Mouse (Mus musculus) CD4-positive, CD25-positive, alpha-beta regulatory T cell, adult 4 months (primary cell): ENCODE measurements at regions not wholly inside any gene's neighbourhood (a gene's known extent, or its start where the extent isn't known, plus 50 kb on each side); places are given as distances from the start of the nearest gene placed in this dataset.

ENCODE experiments used
- ATAC-seq: one replicate; pipeline ENCODE4 v1.8.0; 2017

DNA sequence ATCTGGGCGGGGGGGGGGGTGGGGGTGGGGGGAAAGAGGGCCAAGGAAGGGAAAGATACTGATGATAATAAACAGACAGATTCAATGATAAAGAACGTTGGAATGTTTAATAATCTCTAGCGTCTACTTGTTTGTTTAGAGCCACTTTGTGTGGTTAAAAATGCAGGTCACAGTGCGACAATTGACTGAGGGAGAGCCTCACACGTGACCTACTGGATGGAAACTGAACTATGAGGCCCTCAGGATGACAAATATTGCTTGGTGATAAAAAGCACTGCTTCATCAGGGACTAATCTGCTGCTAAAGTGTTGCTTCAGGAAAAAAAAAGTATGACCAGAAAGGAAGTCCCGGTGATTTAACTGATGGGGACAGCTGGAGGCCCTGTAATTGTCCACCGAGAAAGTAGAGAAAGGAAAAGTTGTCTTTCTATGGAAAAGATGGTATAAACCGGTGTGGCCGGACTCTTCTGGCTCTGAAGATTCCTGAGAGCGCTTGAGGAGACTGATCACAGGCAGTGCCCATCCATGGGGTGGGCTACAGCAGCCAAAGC lies 269.3 kb downstream of the Foxo1 start:
- no peak for ATAC-seq

DNA sequence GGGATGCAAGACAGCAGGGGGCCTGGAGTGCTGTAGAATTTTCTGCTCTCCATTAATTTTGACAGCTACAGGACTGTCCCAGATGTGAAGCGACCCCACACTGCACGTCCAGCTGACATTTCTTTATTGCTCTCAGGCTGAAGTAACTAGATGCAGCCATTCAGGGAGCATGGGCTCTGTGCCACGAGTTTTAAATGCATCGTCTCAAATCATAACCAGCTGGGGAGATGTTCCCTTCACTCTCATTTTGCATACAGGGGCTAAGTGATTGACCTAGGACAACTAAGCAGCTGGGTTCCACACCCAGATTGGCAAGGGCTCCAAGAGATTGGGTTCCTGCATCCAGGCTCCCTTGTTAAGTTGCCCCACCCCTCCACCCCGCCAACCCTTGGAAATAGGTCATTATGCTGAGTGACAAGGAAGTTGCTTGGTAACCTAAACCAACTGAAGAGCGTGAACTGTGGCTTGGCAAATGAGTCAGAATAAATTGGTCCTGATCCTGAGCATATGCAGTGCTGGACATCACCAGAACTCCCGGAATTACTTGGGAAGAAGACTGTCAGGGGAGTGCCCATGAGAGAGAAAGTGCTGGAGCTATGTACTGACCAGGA lies 267.4 kb downstream of the Foxo1 start:
- ATAC-seq, result no peak

DNA sequence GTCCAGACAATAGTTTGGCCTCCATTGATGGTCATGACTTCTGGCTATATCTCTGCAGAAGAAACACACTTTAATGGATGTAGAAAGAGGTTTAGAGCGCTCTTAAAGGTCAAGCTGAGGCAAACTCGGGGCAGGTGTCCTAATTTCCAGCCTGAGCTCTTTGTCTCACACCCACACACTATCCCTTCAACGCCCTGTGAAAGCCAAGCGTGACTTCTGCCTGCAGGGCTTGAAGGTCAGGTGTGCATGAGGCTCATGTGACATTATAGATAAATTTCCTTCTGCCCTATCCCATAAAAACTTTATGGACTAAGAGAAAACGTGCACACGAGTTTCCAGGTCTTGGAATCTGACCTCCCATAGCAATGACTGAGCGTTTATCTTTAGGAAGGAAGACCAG lies 266.0 kb downstream of the Foxo1 start:
- no peak for ATAC-seq

DNA sequence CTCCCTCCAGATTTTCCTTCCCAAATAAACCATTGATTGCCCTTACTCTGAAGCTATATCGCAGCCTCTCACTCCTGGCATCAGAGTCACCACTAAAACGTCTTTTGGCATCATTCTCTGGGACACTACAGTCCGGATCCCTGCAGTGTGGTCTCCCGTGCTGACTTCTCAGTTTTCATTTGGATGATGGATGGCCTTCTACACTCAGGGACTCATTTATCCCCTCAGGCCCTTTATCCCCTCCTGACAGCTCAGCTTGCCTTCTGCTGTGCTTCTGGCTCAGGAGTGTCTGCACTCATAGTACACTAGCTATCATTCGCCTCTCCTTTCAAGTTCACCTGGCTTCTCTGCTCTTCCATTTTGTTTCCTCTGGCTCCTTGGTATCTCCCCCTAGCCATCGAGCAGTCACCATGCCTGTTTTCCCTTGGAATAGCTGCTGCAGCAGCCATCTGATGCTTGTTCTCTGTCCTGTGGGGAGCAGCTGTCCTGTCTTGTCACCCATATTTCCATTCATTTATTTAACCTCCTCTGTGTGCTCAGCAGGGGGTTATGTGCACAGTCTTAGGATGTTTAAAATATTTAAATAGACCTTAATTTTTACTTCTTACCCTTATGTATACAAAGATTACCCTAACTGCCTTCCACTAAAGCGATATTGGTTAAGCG lies 263.7 kb downstream of the Foxo1 start:
- ATAC-seq, result no peak

DNA sequence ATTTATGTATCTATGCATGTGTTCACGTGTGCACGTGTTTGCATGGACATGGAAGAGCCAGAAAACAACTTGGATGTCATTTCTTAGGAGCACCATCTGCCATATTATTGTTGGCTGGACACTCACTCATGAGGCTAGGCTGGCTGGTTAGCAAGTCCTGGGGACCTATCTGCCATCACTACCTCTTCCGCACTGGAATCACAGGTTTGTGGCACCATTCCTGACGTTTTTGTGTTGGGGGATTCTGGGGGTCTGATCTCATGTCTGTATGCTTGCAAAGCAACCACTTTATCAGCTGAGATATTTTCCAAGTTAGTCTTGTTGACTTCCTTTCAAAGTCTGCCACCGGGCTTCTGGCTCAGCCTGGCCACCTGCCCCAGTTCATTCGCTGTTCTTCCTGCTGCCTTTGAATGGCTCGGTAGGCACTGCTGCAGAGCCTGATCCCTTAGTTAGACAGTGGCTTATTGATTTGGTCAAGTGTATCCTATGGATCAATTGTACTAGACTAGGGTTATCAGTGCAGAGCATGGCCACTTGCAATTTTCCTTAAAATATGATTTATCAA lies 262.4 kb downstream of the Foxo1 start:
- no peak for ATAC-seq

DNA sequence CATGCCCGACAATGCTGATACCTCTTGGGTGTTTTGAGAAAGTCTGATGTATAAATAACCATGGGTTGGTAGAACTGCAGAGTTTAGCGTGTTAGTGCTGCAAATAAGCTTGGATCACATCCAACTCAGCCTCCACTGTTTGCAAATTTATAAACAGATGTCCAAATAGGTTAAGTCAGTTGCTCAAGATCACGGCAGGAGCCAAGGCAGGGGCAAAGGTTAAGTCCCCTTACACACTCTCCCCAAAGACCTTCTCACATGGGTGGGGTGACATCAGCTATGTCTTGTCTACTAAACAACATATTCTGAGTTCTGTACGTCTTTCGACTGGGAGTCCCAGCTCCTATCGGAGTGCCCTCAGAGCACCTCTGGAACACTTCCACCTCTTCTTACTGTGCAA lies 261.0 kb downstream of the Foxo1 start:
- ATAC-seq, result no peak

DNA sequence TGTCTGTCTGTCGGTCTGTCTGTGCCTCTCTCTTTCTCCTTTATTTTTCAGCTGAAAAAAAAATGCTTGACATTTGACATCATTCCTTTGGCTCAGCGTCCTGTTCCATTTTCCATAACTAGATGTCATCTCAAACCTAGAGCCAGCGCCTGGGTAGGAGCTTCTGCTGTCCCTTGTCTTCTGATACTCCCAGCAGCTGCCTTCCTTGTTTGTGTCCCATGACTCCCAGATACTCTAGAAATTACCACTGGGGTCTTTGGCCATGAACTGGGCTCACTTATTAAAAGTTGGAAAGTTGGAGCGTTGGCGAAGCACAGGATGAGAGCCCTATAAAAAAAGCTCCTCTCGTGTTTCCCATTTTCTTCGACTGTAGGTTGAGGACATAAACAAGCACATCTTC lies 260.4 kb downstream of the Foxo1 start:
- ATAC-seq, result no peak

DNA sequence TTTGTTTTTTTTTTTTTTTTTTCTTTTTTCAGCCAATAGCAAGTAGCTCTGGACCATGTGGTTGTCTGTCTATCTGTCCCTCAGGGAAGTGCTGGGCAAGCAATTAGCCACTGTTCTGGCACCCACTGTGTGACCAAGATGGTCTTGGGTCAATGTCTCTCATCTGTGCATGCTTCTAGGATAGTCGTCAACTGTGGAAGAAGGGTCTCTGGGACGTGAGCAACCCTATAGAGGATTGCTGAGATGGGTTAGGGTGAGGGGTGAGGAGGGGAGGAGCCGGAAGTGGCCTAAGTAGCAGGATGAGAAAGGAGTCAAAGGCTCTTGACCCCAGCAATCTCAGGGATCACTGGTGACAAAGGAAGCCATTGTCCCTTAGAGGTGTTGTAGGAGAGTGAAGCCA lies 259.6 kb downstream of the Foxo1 start:
- ATAC-seq, result no peak

DNA sequence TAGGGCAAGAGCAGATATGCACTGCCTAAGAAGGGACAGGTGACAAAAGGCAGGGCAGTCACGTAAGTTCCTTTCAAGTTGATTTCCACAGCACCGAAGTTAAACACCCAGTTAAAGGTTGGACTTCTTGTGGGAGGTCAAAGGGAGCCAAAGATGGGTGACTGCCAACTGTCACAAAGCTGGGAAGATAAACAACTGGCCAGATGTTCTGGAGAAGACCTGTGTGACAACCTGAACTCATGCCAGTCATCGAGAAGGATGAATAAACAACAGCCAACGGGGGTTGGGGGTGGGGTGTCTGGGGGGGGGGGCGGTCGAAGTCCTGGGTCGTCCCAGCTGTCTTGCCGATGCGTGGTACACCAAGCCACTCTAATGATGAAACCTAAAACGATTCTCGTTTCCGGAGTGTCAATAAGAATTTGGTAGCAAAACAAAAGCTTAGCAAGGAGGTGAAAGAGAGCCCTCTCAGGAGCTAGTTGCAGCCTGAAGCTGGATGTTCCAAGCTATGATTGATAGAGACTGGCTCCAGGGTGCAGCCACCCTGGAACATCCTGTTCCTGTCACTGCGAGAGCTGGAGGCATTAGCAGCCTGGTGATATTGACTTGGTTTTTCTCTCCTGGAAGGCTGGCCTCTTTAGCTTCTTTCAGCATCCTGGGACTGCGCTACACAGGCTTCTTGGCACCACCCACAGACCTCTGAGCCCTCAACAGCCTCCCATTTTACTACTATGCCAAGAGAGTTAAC lies 259.0 kb downstream of the Foxo1 start:
- ATAC-seq, result no peak

DNA sequence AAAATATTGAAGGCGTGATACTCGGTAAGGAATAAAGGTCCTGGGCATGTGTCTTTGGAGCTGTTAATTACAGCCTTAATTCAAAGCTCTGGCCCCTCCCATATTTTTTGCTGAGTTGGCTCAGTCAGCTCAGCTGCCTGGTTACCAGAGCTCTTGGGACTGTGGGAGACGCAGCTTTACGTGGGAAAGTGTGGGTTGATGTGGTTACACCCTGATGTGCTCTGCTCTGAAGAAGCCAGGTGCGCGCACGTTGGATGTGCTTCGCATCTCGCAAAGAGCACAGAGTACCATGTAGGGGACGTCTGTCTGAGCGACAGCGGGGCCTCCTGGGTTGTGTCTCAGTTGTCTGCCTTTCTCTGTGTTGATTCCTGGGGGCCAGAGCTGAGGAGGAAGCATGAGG lies 254.8 kb downstream of the Foxo1 start:
- peak; percentile 74 for ATAC-seq

DNA sequence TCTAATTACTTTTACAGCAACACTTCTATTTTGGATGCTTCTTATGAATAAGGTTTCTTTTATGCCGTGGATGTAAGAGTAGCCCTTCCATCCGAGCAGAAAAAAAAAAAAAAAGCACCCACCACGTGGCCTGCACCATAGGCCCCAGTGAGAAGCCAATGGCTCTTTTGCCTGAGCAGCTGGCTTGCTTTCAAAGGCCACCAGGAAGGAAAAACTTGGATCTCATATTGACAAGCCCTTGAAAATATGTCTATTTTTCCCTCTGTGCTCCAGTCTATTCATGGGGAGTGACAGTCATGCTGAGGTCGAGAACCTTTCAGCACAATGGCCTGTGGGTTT lies 252.4 kb downstream of the Foxo1 start:
- no peak for ATAC-seq

DNA sequence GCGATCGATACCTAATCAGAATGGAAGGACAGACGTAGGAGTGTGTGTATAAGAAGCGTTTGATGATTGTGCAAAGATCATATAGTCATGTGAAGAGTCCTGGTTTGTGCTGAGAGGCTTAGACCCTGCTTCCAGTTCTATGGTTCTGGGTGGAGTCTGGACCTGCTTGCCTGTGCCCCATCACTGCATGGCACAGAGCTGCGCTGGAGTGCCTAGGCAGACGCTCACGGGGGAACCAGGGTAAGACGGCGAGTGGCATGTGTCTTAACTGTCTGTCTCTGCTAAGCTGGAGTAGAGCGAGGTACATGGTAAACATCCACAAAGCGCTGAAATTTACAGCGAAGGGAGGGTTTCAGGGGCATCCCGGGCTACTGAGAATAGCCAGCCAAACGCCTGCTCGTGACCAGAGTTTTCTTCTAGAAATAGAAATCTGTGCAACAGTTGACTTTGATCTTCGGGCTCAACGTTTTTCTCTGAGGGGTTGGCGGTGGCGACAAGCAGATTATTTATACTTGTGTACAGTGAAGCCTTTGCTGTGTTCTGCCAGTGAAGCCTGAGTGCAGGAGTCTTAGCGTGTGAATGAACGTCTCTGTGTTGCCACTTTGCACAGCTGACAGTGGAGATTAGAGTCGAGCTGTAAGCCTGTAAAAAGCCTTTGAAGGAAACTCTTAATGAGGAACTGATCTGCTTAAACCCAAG lies 251.9 kb downstream of the Foxo1 start:
- ATAC-seq, result no peak

DNA sequence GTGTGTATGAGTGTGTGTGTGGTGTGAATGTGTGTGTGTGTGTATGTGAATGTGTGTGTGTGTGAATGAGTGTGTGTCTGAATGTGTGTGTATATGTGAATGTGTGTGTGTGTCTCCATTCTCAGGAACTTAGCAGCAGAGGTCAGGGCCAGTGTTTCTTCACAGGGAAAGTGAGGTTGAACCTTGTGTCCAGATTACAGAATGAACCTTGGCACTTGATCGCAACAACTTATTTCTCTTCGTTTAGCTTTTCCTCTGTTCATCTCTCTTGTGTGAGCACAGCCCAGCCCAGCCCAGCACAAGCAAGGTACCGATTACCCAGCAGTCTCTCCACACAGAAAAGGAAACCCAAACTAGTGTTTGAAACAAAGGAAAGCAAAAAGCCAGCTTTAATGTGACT lies 249.7 kb downstream of the Foxo1 start:
- no peak for ATAC-seq

DNA sequence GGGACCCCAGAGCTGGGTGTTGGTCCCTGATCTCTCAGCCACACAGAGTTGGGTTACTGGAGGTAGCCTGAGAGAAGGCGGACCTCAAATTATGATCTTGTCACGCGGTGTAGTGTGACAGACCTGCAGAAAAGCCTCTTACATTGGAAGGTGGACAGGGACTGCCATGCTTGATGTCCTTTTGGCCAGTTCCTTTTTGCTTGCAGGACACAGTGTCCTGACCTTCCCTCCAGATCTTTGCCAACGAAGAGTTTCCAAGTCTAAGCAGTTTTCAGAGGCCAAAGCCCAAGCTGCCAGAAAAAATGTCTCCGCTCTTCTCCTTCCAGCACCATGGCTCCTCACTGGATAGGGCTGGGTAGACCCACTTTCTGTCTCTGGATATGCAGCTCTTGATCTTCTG lies 248.6 kb downstream of the Foxo1 start:
- ATAC-seq, result no peak

DNA sequence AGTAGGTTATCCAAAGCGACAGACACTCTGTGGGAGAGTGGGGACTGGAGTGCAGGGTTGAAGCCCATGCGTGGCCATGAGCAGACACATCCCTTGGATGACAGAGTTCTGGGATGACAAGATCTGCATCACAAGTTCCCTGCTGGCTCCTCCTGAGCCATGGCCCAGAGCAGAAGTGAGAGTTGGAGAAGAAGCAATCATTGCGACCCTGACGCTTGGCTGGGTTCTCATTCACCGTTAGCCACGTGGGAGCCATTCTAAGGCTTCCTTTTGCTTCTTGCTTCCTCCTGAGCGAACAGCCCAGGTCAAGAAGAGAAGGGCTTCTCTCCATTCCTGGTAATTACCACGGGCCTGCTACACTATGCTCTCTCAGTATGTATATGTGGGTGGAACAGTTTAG lies 244.6 kb downstream of the Foxo1 start:
- no peak for ATAC-seq

DNA sequence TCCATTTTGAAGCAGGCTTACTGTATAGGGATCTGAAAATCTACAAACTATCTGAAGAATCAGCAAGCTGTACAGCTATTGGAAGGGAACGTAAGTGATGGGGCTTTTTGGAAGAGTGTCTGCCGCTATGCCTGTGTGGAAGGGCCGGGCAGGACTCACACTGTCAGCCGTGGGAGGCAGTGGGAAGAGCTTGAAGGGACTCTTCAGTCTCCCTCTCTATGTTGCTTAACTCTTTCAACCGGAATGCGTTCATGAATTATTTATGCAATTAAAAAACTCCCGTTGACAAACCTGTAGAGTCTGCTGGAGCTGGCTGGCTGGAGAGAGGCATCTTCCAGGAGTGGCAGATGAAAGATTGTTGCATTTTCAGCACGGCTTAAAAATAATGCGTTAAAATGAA lies 243.4 kb downstream of the Foxo1 start:
- ATAC-seq, result no peak

DNA sequence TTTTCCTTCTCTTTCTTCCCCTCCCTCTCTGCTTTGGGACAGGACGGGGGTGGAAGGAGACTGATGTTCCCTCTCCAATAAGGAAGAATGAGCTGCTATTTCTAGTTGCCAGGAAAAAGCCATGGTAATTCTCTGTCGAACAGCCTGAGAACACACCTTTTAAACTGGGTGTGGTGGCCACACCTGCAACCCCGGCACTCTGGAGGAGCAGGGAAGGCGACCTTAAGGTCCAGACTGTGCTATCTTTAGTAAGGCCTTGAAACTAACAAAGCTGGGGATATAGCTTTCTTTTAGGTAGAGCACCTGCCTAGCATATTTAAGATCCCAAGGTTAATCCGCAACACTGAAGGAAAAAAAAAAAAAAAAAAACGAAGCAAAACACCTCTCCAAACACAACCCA lies 242.7 kb downstream of the Foxo1 start:
- ATAC-seq, result no peak

DNA sequence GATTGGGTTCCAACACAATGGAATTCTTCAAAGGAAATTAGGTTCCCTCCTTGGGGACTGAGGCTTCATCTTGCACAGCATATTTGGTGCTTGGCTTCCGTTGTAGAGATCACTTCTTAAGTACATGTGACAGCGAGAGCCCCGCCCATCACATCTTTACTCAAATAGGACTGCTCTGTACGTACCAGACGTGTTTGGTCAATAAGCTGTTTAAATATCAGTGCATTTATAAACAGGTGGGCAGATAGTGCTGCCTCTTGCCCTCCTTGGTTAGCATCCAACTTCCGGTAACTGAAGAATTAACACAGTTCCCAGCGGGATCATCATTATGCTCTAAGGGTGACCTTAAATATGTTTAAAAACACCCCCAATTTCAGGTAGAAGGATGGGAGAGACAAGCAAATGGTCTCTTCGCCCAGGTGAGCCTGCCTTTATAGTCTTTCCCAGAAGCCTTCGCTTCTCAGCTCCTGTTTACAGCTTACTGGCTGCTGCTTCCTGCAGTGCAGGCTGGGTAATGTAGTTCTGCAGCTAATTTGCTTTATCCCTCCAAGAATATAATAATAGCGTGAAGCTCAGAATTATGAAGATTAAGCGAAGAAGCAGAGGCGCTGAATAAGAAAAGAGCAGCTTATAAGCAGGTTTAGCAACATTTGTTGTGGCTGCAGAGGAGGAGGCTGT lies 242.1 kb downstream of the Foxo1 start:
- no peak for ATAC-seq

DNA sequence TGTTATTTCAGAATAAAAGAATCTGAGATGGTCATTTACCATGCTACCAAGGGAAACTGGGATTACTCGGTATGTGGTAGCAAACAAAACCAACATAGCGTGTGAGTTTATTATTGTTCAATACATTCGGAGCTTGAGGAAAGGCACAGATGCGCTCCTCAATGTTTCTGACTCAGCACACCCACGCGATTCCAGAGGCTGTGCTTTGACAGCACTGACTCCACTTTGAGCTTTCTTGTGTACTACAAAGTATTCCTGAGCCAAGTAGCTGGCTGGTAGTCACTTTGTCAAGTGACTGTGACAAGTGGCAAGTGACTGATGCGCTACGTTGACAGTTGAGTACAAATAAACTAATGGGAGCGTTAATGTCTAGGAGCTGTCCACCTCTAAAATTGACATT lies 235.8 kb downstream of the Foxo1 start:
- ATAC-seq, result no peak

DNA sequence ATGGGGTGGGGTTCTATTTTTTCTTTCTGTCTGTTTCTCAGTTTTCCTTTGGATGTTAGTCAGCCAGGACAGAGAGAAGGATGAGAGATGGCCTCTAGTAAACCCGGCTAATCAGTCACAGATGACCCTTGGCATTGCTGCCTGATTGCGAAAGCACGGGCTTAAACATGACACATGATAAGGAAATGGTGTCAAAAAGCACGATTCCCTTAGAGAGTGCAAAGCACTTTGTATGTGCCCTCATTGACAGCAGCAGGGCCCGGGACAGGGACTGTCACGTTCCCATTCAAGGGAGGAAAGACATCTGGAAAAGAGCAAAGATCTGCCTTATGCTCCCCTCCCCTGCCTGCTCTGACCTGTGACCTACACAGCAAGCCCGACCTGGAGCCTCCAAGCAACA lies 234.1 kb downstream of the Foxo1 start:
- ATAC-seq, result no peak

DNA sequence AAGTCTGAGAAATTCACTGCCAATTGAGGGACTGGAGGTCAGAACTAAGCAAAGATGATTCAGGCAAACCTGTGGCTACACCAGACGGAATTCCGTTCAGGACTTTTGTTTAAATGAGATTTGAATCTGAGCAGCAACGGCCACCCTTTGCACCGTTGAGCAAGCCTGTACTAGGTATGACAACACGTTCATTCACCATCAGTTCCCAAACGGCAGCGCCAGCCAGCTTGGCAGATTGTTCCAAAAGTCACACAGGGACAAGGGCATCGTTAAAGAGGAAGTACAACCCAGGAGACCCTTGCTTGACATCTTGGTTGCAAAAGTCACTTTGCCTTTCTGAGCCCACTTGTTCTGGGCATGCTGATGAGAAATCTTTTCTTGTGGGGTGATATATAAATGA lies 233.5 kb downstream of the Foxo1 start:
- ATAC-seq, result no peak

DNA sequence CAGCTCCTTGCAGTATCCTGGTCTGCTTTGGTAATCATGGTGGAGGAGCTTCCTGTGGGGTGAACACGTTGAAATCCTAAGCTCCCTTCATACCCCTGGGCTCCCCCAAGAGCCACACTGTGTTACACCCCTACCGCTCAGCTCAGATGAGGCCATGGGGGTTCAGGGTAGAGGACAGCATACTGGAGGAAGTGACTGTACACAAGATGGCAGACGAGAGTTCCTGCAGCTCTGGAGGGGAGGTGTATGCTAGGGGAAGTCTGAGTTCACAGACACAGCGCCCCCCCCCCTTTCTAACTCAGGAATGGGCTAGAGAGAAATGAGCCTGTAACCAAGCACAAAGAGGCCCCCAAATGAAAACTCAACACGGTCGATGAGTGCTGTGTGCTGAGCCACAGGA lies 231.9 kb downstream of the Foxo1 start:
- peak; percentile 46 for ATAC-seq

DNA sequence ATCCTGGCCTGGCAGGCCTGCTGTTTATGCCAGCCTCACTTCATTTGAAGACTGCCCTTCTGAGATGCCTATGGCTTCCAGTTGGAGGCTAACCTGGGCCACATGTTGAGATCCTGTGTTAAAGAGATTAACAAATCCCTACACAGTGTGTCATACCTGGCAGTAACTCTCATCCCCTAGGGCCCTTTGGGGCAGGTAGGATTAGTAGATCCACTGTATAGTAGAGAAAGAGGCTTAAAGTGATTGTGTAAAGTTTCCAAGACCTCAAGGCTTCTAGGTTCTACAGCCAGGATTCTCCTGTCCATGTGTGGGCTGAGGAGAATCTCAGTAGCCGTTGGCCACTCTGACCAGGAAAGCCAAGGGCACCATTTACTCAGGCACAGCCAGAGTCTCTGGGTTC lies 231.4 kb downstream of the Foxo1 start:
- ATAC-seq, result no peak
